Mouse (Mus musculus) mouse embryonic stem cell (cell line): ENCODE measurements around the gene Gfy.
"Not testable (repeated sequence)": the region's sequence is repeated elsewhere in the genome, so short reads cannot be mapped to it uniquely, and the experiment has no call there.

ENCODE experiments used
- in situ Hi-C, 2 experiments: fragments of 300-500 bp; cut with MboI; formaldehyde crosslinking; loops; 1 replicate in 1 of 2; 3 replicates in 1 of 2; pipeline ENCODE4 v1.14.3; 2019 to 2020; ENCODE audit warnings: low sequenced_read_pairs in 2 of 2, low pct_unique_long_range_greater_than_20kb in 1 of 2, mixed read lengths in 1 of 2; ENCODE audit not compliant: unreplicated experiment in 1 of 2

Gfy gene

DNA sequence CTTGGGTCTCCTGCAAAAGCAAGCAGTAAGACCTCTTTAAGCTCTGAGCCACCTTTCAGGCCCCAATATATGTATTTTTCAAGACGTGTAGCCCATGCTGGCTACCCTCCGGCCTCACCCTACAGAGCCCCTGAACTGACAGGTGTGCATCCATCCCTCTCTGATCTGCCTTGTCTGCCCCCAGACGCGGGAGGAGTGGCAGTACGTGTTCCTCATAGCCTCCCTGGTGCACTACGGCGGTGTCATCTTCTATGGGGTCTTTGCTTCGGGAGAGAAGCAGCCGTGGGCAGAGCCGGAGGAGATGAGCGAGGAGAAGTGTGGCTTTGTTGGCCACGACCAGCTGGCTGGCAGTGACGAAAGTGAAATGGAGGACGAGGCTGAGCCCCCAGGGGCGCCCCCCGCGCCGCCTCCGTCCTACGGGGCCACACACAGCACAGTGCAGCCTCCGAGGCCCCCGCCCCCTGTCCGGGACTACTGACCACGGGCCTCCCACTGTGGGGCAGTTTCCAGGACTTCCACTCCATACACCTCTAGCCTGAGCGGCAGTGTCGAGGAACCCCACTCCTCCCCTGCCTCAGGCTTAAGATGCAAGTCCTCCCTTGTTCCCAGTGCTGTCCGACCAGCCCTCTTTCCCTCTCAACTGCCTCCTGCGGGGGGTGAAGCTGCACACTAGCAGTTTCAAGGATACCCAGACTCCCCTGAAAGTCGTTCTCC is 4.6 kb downstream of the Gfy start:
- in situ Hi-C loops: no loop called here

DNA sequence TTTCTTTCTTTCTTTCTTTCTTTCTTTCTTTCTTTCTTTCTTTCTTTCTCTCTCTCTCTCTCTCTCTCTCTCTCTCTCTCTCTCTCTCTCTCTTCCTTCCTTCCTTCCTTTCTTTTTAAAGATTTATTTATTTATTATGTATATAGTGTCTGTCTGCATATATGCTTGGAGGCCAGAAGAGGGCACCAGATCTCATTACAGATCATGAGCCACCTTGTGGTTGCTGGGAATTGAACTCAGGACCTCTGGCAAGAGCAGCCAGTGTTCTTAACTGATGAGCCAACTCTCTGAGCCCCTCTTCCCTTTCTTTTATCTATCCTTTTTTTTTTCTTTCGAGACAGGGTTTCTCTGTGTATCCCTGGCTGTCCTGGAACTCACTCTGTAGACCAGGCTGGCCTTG is 5.6 kb downstream of the Gfy start:
- in situ Hi-C loops: not testable (repeated sequence)

DNA sequence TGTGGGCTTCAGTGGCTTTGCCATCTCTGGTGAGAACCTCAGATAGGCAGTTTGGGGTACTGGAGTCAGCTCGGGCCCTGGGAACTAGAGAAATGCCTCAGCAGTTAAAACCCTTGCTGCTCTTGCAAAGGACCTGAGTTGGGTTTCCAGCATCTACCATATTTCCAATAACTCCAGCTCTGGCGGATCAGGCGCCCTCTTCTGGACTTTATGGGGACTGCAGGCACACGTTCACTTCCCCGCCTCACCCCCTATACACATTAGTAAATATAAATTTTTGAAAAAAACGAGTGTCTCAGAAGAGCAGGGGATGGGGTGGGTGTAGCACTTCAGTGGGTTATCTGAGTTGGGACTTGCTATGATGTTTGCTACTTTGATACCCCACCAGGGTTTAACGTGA is 6.4 kb downstream of the Gfy start:
- in situ Hi-C loops: no loop called here

DNA sequence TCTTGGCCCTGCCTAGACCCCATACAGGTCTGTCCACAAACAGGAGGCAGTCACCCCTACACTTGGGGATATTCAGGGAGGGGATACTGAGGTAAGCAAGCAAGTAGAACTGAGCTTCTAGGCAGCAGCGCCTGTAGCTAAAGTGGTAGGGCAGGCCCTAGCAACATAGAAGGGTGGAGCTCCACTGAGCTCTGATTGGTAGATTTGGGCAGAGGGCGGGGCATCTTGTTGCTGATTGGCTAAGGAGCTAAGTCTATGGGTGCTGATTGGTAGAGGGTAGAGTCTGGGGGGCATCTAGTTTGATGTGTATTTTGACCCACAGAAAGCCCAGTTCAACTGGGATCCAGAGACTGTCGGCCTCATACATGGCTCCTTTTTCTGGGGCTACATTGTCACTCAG is 9.9 kb downstream of the Gfy start:
- in situ Hi-C loops: no loop called here

DNA sequence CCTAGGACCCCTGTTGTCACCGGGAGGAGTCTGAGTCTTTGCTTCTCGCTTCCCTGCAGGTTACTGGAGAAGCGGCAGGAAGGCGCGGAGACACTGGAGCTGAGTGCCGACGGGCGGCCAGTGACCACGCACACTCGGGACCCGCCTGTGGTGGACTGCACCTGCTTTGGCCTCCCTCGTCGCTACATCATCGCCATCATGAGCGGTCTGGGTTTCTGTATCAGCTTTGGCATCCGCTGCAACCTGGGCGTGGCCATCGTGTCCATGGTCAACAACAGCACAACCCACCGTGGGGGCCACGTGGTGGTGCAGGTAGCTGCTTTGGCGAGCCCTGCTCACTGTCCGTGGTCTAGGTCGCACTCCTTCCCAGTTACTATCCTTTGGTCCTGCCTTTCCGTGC is 10.7 kb downstream of the Gfy start:
- in situ Hi-C loops: no loop called here

DNA sequence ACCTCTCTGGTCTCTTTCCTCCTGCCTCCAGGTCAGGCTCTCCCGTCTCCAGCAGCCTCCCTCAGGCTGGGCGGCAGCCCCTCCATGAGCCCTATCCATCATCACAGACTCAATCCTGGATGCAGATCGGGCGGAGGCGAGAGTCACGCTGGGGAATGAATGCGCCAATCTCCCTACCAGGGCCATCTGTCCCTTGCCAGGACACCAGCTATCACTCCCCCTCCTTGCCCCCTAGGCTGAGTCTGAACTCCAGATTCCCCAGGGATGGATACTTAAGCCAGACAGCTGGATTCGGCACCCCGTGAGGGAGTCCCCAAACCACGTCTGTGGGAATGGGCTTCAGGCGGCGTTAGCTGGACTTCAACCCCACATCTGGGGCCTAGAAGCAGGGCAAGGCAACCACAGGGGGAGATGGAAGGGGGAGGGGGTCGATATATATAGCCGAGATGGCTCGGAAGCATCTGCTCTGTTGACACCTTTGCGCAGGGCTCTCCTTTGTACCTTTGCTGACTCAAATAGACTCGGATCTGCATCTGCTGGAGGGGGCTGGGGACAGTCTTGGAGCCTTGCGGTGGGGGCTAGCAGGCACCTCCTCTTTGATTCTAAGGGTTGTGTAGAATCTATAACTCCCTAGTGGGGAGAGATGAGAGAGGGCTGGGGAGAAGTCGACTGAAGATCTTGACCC is 11.5 kb downstream of the Gfy start:
- in situ Hi-C loops: no loop called here

DNA sequence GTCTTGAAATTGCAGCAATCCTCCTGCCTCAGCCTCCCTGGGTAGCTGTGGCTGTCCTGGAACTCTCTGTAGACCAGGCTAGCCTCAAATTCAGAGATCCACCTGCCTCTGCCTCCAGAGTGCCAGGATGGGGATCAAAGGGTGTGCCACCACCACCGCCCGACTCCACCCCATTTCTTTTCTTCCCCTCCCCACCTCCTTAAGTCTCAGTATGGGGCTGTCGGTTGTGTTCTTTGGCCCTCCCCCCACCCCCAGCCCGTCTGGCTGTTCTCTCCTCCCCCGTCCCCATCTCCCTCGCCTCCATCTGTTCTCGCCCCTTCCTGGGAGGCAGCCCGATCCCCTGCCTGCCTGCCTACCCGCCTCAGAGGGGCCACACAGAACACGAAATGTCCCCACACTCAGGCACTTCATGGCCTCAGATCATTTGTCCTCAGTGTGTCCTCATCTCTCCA is 12.4 kb downstream of the Gfy start:
- in situ Hi-C loops: no loop called here

DNA sequence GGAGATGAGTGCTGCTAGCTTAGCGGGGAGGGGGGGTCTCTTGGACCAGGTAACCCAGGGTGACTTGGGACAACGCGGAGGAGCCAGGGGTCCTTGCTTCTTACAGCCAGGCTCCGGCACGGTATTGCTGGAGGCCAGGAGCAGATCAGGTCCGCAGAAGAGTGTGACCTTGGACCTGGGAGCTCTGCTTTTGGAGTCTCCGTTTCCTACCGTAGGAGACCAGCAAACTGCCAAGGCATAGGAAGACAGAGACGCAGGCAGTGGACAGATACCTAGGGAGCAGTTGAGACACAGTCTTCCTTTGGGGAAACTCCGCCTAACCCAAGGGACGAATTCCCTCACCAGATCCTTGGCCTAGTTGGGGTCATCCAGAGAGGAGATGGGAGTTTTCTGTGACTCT is 13.7 kb downstream of the Gfy start:
- in situ Hi-C loops: no loop called here

DNA sequence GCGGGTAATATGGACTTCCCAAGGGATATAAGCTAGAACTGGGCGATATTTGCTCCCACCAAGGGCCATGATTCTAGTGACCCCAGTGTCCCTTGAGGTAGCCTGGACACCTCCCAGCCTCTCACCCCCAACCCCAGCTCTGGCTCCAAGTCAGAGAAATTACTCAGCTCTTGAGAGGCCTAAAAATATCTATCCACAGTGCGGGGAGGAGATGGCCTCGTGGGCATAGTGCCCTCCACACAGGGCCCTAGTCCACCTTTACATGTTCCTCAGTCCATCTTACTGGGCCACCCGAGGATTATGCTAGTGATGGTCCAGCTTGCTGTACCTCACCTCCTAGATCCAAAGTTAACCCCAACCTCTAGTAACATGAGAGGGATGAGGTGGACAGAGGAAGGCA is 14.5 kb downstream of the Gfy start:
- in situ Hi-C loops: no loop called here

DNA sequence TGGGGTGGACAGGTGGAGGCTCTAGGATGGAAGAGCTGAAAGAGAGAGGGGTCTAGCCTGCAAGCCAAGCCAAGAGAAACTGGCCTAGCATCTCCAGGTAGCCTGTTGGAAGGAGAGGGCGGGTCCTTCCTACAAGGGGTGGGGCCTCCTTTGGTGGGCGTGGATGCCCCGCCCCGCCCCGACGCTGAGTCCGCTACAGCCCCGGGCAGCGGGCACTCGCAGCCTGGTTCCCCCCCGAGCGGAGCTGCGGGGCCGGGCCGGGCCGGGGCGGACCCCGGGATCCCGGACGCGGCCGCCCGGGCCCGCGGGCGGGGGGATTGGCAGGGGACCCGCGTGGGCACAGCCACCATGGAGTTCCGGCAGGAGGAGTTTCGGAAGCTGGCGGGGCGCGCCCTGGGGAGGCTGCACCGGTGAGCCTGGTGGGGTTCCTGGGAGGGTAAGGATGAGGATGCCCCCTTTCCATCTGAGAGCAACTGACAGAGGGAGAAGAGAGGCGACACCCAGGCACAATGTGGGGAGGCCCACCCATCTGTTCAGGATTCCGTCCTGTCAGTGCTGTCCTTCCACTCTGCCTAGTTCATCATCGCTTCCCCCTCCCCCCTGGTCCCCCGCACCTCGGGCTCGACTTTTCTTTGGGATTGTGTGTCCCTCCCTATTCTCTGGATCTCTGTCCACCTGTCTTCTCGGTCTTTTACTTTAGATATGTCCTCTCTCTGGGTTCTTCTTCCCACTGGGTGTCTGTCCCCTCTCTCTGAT is 15.5 kb downstream of the Gfy start, which contains the start of gene Slc17a7:
Slc17a7 (plus strand) TSS at position 215 of the 756 bp plus-strand sequence.
- in situ Hi-C loops: no loop called here

DNA sequence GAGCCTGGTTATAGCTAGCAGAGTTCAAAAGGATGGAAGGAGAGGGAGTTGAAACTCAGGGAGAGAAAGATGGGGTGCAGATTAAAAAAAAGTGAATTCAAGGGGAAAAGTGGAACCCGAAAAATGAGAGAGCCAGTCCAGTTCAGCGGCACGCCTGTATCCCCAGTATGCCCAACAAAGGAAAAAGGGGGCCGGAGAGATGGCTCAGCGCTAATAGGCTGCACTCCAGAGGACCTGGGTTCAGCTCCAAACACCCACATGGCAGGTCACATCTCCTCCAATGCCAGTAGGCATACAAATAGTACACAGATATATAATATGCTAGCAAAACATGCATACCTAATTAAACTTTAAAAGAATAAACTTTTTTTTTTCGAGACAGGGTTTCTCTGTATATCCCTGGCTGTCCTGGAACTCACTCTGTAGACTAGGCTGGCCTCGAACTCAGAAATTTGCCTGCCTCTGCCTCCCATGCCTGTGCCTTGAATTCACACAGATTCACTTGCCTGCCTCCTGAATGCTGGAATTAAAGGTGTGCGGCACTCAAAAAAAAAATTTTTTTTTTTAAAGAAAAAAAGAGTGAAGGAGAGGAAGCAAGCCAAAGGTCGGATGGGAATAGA is 16.3 kb downstream of the Gfy start:
- in situ Hi-C loops: no loop called here

DNA sequence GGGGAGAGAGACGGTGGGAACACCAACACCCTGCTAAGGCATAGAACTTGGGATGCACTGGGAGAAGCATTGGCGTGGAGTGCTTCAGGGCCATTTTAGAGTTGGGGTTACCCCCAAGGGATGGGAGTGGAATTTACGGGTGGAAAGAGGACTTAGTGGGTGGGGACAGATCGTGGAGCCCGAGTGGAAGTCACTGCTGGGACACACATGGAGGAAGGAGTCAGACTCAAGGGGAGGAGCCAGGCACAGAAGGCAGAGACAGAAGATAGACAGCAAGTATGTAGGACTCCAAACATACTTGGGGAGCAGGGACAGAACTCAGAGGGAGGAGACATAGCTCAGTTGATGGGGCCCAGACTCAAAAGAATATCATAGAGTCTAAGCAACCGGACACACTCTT is 16.8 kb downstream of the Gfy start:
- in situ Hi-C loops: no loop called here

DNA sequence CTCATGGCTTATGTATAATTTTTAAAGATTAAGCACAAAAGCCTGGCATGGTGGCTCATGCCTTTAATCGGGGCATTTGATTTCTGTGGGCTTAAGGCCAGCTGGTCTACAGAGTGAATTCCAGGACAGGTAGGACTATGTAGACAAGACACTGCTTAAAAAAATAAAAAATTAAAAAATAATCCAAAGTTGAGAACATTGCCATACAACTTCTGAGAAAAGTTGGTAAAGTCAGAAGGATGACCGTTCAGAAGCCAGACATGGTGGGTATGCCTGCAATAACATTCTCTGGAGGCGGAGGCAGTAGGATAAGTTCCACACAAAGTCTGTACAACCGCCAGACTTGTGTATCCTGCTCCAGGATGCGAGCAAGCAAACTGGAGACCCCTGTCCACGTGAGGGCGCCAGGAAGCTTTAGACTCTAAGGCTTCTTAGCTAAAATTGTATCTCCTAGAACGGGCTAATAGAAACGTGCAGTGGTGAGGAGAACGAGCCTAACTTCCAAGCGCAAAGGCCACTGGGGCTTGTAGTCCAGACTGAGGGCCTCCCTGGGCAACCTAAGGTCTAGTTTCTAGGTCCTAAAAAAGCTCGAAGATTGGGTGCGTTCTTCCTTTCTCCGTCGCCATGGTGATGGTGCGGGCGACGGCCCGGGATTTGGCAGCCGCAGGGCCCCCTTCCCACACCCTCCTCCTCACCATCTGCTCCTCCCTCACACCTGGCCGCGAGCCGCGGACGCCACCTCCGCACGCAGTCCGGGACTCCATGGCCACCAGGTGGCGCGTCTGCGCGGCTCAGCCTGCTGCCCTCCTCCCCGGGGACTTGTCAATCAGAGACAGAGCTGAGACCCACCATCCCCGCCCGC is 17.5 kb downstream of the Gfy start:
- in situ Hi-C loops: no loop called here

DNA sequence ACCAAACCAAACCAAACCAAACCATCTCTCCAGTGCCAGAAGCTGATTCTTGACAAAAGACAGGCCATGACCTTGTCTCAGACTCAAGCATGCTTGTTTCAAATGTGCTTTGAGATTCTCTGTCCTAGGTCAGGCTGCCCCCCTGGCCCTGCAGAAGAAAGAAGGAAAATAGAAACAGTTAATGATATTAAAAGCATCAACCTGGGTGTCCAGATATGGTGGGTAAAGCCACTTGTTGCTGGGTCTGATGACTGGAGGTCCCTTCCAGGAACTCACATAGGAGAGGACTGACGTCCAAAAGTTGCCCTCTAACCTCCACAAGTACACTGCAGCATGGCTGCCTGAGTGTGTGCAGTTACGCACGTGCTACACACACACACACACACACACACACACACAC is 18.5 kb downstream of the Gfy start:
- in situ Hi-C loops: no loop called here

DNA sequence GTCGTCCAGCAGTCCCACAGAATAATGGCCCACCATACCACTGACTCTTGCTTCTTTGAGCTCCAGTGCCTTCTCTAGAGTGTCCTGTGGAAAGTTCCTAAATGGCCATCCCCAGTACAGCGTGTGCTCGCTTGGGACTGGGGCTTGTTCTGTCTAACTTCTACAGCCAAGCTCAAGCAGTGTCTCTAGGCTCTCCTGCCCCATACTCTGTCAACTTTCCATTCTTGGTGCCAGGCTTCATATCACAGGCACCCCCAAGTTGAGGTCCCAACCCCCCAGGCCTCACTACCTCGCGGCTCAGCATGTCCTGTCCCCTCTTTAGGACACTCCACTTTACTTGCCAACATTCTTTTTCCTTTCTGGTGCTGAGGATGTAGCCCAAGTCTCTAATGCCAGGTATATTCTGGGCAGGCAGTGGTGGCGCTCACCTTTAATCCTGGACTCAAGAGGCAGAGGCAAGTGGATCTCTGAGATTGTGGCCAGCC is 19.0 kb downstream of the Gfy start:
- in situ Hi-C loops: no loop called here

DNA sequence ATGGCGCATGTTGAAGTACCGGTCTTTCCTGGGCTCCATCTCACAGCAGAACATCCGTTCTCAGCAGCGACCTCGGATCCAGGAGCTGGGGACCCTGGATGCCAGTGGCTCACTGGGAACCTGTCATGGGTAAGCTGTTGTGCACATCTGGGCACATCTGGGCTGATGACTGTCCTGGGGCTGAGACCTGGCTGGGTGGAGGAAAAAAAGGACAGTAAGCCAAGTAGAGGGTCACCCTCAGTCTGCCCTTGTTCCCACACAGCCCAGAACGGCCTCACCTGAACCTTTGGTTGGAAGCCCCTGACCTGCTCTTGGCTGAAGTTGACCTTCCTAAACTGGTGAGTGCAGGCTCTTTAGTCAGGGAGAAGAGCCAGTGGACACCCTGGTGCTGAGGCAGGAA is 20.4 kb downstream of the Gfy start:
- in situ Hi-C loops: no loop called here

DNA sequence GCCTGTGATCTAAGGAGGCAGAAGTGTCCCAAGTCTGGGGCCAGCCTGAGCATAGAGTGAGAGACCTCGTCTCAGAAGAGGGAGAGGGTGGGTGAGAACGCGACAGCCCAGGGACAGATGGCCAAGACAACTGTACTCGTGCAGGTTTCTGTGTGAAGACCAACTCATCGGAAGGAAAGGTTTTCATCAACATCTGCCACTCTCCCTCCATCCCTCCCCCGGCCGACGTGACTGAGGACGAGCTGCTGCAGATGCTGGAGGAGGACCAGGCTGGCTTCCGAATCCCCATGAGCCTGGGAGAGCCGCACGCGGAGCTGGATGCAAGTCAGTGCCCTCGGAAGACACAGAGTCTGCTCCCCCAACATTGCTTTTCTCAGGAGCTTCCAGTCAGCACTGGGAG is 21.9 kb downstream of the Gfy start:
- in situ Hi-C loops: no loop called here

DNA sequence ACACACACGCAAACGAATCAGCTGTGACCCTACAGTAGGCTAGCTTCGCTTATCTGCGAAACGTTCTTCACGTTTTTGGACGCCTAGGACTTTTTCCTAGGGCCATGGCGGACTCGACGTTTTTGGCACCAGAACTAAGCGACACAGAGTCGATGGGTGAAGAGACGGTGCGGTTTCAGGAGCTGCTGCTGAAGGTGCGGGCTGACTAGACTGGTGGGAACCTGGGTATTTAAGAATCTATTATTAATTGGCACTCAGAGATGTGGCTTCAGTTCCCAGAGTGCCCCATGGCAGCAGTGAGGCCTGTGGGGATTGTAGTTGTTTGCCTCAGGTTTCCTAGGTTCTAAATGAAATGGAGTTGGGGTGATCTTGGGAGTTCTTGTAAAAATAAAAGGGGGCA is 23.2 kb downstream of the Gfy start:
- in situ Hi-C loops: no loop called here
